Mouse (Mus musculus) intestine, embryonic 15.5 days (tissue): ENCODE measurements around the gene G6pd2. TPM values are rescaled to one million over a fixed set of nuclear protein-coding genes. Genes with fewer than 3 reads are reported as not detected.

Source experiments
- ATAC-seq: fragments of 200-750 bp; cut with Nextera tagmentation; 2 replicates; pipeline ENCODE4 v1.8.0; 2017; ENCODE audit warnings: moderate TSS enrichment, moderate library complexity
- H3K27ac ChIP-seq: fragments of 300-500 bp; sonication (generic); 2 replicates; pipeline ENCODE4 v1.5.1; 2015; ENCODE audit warnings: mild to moderate bottlenecking, inconsistent platforms
- H3K27me3 ChIP-seq: fragments of 300-500 bp; sonication (generic); replicated peaks from 2 replicates; pipeline ENCODE4 v1.6.1; 2015; ENCODE audit warnings: inconsistent platforms
- H3K36me3 ChIP-seq: fragments of 300-500 bp; sonication (generic); 2 replicates; pipeline ENCODE4 v1.6.1; 2015; ENCODE audit warnings: inconsistent platforms
- H3K4me1 ChIP-seq: fragments of 300-500 bp; sonication (generic); replicated peaks from 2 replicates; pipeline ENCODE4 v1.6.1; 2015; ENCODE audit warnings: inconsistent platforms
- H3K4me2 ChIP-seq: fragments of 300-500 bp; sonication (generic); replicated peaks from 2 replicates; pipeline ENCODE4 v1.6.1; 2015; ENCODE audit warnings: mild to moderate bottlenecking, inconsistent platforms
- H3K4me3 ChIP-seq: fragments of 300-500 bp; sonication (generic); replicated peaks from 2 replicates; pipeline ENCODE4 v1.5.1; 2015; ENCODE audit warnings: inconsistent platforms
- H3K9ac ChIP-seq: fragments of 300-500 bp; sonication (generic); 2 replicates; pipeline ENCODE4 v1.6.1; 2015; ENCODE audit warnings: inconsistent platforms
- H3K9me3 ChIP-seq: fragments of 300-500 bp; sonication (generic); 2 replicates; pipeline ENCODE4 v1.6.1; 2016; ENCODE audit warnings: inconsistent platforms
- WGBS: fragments of 180-500 bp; shearing (Covaris S2); methylation state at CpG from one replicate; pipeline ENCODE4 v1.1.7; 2015; 5-methylcytosine and 5-hydroxymethylcytosine counted together
- polyA plus RNA-seq: library from polyadenylated mRNA; unstranded; fragments of >200 nt; fragmentation: Nextera tagmentation; extraction: Ambion mirVana; gene quantifications from 2 replicates; pipeline ENCODE4 v1.2.1, GENCODE M21; 2015

The G6pd2 gene
- not detected in 2 replicates for polyA plus RNA-seq

DNA sequence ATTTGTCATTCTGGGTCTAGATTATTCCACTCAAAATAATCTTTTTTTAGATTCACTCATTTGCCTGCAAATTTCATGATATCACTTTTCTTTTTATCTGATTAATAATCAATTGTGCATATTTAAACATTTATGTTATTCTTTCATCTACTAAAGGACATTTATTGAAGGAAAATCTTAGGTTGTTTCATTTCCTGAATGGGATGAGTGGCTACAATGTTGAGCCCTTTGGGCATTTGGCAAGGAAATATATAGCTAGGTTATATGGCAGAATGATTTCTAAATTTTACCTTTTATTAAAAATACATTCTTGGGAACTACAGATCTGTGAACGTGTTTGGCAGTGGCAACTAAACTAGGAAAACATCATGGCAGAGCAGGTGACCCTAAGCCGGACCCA lies at the start of gene G6pd2:
Gene G6pd2 (plus strand): TSS at position 301 of the 400 bp plus-strand sequence.
- Histone ChIP-seq H3K9me3 (no peaks in the 10 kb centered on the region), H3K4me2 (no peak within 1 kb of the TSS), H3K4me3 (no peak within 1 kb of the TSS), H3K9ac (no peak within 1 kb of the TSS), H3K27ac (no peak within 1 kb of the TSS), H3K4me1 (no peaks in the 10 kb centered on the region), H3K36me3 (no peaks in the 10 kb centered on the region), H3K27me3 (no peaks in the 10 kb centered on the region)
- ATAC-seq = no peak
- WGBS = 82% methylated on average over 2 of the region's 2 CpGs

DNA sequence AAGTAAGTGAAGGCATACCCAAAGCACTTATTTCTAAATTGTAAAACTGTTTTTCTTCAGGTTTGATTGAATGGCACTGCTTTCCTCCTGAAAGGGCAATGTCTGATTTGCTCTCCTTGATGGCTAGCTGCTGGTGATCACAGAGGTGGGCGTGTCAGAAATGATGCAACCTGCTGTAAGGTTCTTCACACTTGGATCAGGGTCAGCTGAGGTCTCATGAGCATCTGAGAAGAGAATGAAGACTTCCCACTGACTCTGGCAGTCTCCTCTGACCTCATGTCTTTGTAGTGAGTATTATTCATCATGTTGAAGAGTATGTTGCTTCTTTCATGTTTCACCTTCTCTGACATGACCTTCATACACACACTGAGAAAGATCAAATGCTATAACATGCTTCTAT lies 44.4 kb upstream of the G6pd2 start:
- no peaks in the 10 kb centered on the region for H3K36me3 ChIP-seq
- no peak overlapping the region for H3K4me3 ChIP-seq
- no peak overlapping the region for H3K9ac ChIP-seq
- 73% methylated on average over 1 of the region's 1 CpGs for WGBS
- H3K9me3 ChIP-seq = no peaks in the 10 kb centered on the region
- no peaks in the 10 kb centered on the region for H3K4me1 ChIP-seq
- H3K27me3 ChIP-seq = no peaks in the 10 kb centered on the region
- no peak for ATAC-seq
- H3K4me2 ChIP-seq = no peak overlapping the region
- H3K27ac ChIP-seq = no peak overlapping the region

DNA sequence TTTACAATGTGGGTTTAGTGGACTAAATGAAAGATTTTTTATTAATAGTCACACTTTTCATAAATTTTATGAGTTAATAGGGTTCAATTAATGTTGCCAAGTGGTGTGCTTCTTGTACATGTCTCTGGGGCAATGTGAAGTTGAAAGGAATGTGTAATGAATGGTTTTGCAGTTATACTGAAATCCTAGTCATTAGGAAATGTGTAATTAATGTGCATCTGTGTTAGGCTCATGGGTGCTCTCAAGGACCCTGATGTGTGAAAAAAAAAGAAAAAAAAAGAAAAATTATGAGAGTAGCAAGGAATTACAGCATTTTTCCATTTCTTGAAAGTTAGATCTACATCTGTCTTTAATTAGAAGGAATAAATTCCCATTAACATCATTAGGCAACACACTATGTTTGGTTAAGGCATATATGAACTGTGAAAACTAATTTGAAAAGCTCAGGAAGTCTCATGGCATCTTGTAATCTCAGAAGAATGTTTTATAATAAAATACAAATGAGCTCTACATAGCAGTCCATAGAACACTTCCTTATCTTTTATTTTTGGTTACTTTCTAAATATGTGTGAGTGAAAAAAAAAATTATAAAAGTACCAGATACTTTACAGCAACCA lies 24.4 kb downstream of the G6pd2 start:
- ATAC-seq = no peak

DNA sequence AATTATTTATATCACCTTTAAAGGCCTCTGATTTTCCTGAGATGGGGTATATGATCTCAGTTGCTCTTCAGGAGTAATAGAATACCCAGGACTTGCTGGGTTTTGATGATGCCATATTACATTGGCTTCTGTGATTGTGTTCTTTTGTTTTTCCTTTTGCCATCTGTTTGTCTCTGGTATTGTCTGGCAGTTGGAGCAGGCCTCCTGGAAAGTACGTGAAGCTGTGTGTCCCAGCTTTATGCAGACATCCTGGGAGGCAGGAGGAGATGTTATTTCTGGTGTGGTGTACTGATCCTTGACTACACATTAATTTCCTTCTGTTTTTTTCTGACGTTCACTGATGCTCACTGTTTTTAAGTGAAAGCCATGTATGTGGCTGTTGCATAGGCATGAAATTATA lies 35.3 kb downstream of the G6pd2 start:
- H3K9me3 ChIP-seq = no peaks in the 10 kb centered on the region
- 66% methylated on average over 2 of the region's 2 CpGs for WGBS
- no peak overlapping the region for H3K27ac ChIP-seq
- no peak overlapping the region for H3K4me2 ChIP-seq
- H3K4me1 ChIP-seq = no peaks in the 10 kb centered on the region
- no peak overlapping the region for H3K9ac ChIP-seq
- ATAC-seq = no peak
- H3K4me3 ChIP-seq = no peak overlapping the region
- H3K27me3 ChIP-seq = no peaks in the 10 kb centered on the region
- no peaks in the 10 kb centered on the region for H3K36me3 ChIP-seq

More for the DNA sequence above, 24.4 kb downstream of the G6pd2 start:
- H3K9me3 ChIP-seq = no peaks in the 10 kb centered on the region
- H3K4me3 ChIP-seq = no peak overlapping the region
- no peaks in the 10 kb centered on the region for H3K4me1 ChIP-seq
- no peak overlapping the region for H3K27ac ChIP-seq
- no peak overlapping the region for H3K4me2 ChIP-seq
- no peaks in the 10 kb centered on the region for H3K36me3 ChIP-seq
- H3K27me3 ChIP-seq = no peaks in the 10 kb centered on the region
- no peak overlapping the region for H3K9ac ChIP-seq
